Mouse (Mus musculus) spleen, adult 2 months (tissue): Measurements from ENCODE around the gene Arnt2. TPM values are rescaled to one million over a fixed set of nuclear protein-coding genes. Genes with fewer than 3 reads are reported as not detected.

ENCODE experiments used
- DNase-seq, 2 experiments: peaks; one replicate each; pipeline versions ENCODE4 v3.0.0 to v3.0.0-alpha.2; 2012 to 2021; ENCODE audit warnings: low spot score in 2 of 2, low read depth in 1 of 2
- H3K27ac ChIP-seq: fragments of 200-500 bp; 2 replicates; pipeline ENCODE4 v1.5.1; 2012; ENCODE audit warnings: low read length, inconsistent platforms; ENCODE audit not compliant: insufficient read depth
- H3K27me3 ChIP-seq: fragments of 200-500 bp; 2 replicates; pipeline ENCODE4 v1.6.1; 2012; ENCODE audit warnings: mild to moderate bottlenecking, moderate library complexity, low read length, inconsistent platforms; ENCODE audit not compliant: control insufficient read depth, insufficient read depth
- H3K36me3 ChIP-seq: fragments of 200-500 bp; 2 replicates; pipeline ENCODE4 v1.6.1; 2012; ENCODE audit warnings: mild to moderate bottlenecking, low read length, inconsistent platforms; ENCODE audit not compliant: control insufficient read depth, insufficient read depth
- H3K4me1 ChIP-seq: fragments of 200-500 bp; 2 replicates; pipeline ENCODE4 v1.6.1; 2011; ENCODE audit warnings: inconsistent platforms; ENCODE audit not compliant: control insufficient read depth, insufficient read depth, insufficient read length
- H3K4me3 ChIP-seq: fragments of 200-500 bp; 2 replicates; pipeline ENCODE4 v1.5.1; 2011; ENCODE audit warnings: mild to moderate bottlenecking, inconsistent platforms; ENCODE audit not compliant: insufficient read depth, insufficient read length; ENCODE audit errors: extremely low read depth
- CTCF ChIP-seq: fragments of 200-500 bp; IDR thresholded peaks from 2 replicates; pipeline ENCODE4 v1.5.1; 2011; ENCODE audit warnings: mild to moderate bottlenecking, inconsistent platforms; ENCODE audit not compliant: insufficient read depth, insufficient read length, insufficient replicate concordance; ENCODE audit errors: extremely low read depth
- POLR2A ChIP-seq: fragments of 200-500 bp; IDR thresholded peaks from 2 replicates; pipeline ENCODE4 v1.6.1; 2011; ENCODE audit warnings: low read depth, low read length, inconsistent platforms
- WGBS: fragments of 180-500 bp; shearing (Covaris S2); methylation state at CpG from one replicate; pipeline ENCODE4 v1.1.7; 2018; 5-methylcytosine and 5-hydroxymethylcytosine counted together
- polyA plus RNA-seq: library from polyadenylated mRNA; depleted of rRNA; stranded (reverse); fragments of >200 nt; gene quantifications from 2 replicates; pipeline ENCODE4 v1.2.3, GENCODE M21; 2012

Arnt2 gene
- polyA plus RNA-seq, 1 experiment, result 2.0 TPM

DNA sequence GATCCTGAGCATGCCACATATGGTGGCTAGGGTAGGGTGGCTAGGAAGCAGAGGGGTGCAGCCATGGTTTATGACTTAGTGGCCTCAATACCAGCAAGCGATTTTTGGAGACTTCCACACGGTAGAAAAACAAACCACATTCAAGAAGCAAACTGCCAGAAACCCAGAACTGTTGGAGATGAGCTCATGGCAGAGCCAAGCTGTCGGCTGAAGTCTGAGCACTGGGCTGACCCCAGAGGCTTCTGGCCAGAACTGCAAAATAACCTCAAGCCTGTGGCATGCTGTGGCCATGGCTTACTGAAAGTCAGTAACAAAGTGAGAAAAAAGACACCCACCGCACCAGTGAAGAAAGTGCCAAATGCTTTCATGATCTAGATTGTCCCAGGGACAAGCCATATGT lies 110.4 kb downstream of the Arnt2 start:
- Histone ChIP-seq H3K4me1 (no peaks in the 10 kb centered on the region), H3K27ac (no peak overlapping the region), H3K36me3 (no peaks in the 10 kb centered on the region), H3K27me3 (no peaks in the 10 kb centered on the region), H3K4me3 (no peak overlapping the region)
- no peak for TF ChIP-seq POLR2A
- TF ChIP-seq CTCF, result no peak
- DNase-seq, result no peak
- 81% methylated on average over 4 of the region's 4 CpGs for WGBS

DNA sequence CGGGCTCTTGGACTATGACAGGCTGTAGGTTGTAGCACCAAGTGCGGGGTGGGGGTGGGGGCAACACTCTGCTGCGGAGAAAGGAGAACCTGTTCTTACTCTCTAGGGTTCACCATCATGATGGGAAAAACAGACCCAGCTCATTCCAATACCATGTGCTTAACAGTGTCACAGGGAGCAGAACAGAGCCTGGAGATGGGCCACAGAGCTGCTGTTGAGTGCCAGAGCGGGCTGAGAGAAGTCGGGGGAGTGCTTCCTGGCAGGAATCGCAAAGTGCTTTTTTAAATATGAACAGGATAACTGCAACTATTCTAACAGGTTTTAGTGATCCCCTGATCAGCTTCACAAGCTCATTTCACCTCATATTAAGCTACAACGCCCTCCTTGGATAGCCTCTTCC lies 116.9 kb downstream of the Arnt2 start:
- H3K27ac ChIP-seq, result no peak overlapping the region
- H3K4me1 ChIP-seq, result no peaks in the 10 kb centered on the region
- no peak for DNase-seq
- no peaks in the 10 kb centered on the region for H3K36me3 ChIP-seq
- WGBS, result 90% methylated on average over 7 of the region's 7 CpGs
- H3K27me3 ChIP-seq, result no peaks in the 10 kb centered on the region
- no peak overlapping the region for H3K4me3 ChIP-seq
- TF ChIP-seq POLR2A (no peak), CTCF (no peak)

DNA sequence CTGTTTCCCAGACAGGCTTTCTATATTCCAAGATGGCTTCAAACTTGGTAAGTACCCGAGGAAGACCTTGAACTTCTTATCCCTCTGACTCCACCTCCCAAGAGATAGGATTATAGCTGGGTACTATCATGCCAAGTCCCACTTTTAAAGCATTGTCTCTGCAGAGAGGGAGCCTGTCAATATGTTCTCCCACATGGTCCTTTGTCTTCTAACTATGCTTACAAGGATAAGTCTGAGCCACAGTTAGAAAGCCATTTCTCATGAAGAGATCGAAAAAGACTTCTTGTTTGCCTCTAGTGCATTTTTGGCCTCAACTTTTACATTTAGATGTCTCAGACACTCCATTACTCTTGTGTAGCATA lies 122.8 kb downstream of the Arnt2 start:
- no peak for DNase-seq
- no peaks in the 10 kb centered on the region for H3K4me1 ChIP-seq
- WGBS, result 78% methylated on average over 2 of the region's 2 CpGs

DNA sequence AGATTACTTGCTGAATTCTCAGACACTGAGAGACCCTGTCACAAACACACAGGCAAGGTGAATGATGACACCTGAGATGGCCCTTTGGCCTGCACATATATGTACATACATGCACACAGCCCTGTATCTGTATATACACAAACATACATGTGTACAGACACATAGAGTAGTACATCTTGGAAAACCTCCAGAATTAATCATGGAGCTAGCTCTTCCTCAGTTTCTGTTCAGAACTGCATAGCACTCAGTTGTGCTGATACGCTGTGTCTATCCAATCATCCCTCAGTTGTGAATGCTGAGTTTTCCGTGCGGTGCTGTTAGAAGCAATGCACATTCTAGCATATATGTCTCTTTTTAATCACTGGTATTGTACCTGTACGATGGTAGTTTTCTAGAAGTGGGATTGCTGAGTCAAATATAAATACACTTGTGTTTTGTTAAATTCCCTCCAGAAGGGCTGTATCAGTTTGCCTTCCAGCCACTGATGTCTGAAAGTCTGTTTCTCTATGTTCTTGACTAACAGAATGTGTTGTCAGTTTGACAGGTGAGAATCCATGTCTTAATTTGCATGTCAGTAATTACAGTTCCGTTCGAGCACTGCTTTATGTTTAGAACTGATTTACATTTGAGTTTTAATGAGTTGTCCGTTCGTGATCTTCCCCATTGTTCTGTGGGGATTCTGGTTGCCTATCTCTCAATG lies 123.3 kb downstream of the Arnt2 start:
- DNase-seq, result no peak
- Histone ChIP-seq H3K36me3 (no peaks in the 10 kb centered on the region), H3K27ac (no peak overlapping the region), H3K4me3 (no peak overlapping the region), H3K27me3 (no peaks in the 10 kb centered on the region), H3K4me1 (no peaks in the 10 kb centered on the region)
- WGBS, result 92% methylated on average over 8 of the region's 8 CpGs
- no peak for TF ChIP-seq POLR2A
- TF ChIP-seq CTCF, result no peak

More for the DNA sequence above, 122.8 kb downstream of the Arnt2 start:
- Histone ChIP-seq H3K27me3 (no peaks in the 10 kb centered on the region), H3K27ac (no peak overlapping the region), H3K36me3 (no peaks in the 10 kb centered on the region), H3K4me3 (no peak overlapping the region)
- TF ChIP-seq POLR2A (no peak), CTCF (no peak)

DNA sequence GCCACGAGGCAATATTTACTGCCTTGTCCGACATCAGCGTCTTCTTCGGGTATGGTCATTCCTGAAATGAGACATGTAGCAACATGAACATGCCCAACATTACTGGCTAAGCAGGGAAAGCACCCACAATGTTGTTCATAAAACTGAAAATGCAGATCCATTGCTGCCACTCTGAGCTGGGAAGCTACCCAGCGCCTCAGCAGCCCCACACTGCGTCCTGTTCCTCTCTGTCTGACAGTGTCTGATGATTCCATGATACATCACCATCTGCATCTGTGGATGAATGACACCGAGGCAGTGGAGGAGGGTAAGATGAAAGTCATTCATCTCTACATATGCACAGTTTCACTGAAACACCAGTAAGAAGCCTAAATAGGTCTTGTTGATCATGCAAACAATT lies 124.2 kb downstream of the Arnt2 start:
- Histone ChIP-seq H3K27me3 (no peaks in the 10 kb centered on the region), H3K4me1 (no peaks in the 10 kb centered on the region), H3K27ac (no peak overlapping the region), H3K4me3 (no peak overlapping the region), H3K36me3 (no peaks in the 10 kb centered on the region)
- no peak for DNase-seq
- WGBS, result 89% methylated on average over 7 of the region's 7 CpGs
- TF ChIP-seq CTCF (no peak), POLR2A (no peak)

DNA sequence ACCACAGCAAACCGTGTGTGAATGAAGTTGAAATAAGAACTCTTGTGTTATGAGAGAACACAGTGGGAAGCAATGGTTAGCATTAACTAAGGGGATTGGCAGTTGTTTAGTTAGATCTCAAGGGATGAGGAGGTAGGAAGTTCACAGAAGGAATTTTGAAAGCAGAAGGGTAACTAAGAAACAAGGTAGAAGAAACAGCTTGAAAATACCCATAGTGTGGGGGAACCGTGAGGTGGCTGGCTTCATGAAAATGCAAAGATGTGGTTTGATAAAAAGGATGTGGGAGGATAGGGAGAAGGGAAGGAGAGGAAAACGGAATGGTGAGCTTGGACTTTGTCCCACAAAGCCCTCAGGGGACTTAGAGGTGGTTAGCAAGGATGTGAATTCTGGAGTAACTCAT lies 125.0 kb downstream of the Arnt2 start:
- WGBS, result 65% methylated on average over 3 of the region's 3 CpGs

DNA sequence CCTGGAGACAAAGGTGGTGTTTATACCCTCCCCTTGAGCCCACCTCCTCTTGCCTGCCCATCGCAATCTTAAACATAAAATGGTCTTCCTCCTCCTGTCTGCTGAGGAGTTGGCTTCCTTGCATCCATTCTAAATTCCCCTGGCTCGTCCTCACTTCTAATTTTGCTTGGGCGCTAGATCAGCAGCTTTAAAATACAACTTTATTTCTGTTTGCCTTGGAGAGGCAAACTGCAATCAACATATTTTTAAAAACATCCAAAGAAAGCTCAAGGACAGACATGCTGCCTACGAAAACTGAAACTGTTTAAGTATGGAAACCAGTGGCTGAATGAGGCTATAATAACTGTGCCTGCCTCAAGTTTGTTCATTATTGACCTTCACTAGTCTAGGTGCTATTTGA lies 127.7 kb downstream of the Arnt2 start:
- 84% methylated on average over 4 of the region's 4 CpGs for WGBS
- peak overlapping the region; percentile 2; the same call in 1 of the 2 replicates for H3K27ac ChIP-seq
- TF ChIP-seq POLR2A, result no peak
- no peak for TF ChIP-seq CTCF

More for the DNA sequence above, 125.0 kb downstream of the Arnt2 start:
- no peak for DNase-seq
- Histone ChIP-seq H3K36me3 (no peaks in the 10 kb centered on the region), H3K27me3 (no peaks in the 10 kb centered on the region), H3K4me3 (no peak overlapping the region), H3K4me1 (no peaks in the 10 kb centered on the region), H3K27ac (no peak overlapping the region)
- no peak for TF ChIP-seq POLR2A
- TF ChIP-seq CTCF, result no peak

More for the DNA sequence above, 127.7 kb downstream of the Arnt2 start:
- H3K27me3 ChIP-seq, result no peaks in the 10 kb centered on the region
- no peaks in the 10 kb centered on the region for H3K4me1 ChIP-seq
- H3K36me3 ChIP-seq, result no peaks in the 10 kb centered on the region
- no peak overlapping the region for H3K4me3 ChIP-seq
- DNase-seq, result no peak
